Mouse (Mus musculus): ENCODE data around the gene Atg9a. TPM values are rescaled to one million over a fixed set of nuclear protein-coding genes. Genes with fewer than 3 reads are reported as not detected.

Atg9a gene
- polyA plus RNA-seq, 1 experiment from 2014 or later = 12.9 TPM

- no peaks in the 10 kb centered on the region for H3K27me3 ChIP-seq (ENCODE audit: control insufficient read depth, insufficient read depth, low read length)
- H3K4me2 ChIP-seq (ENCODE audit: low read depth, low read length) = no peak overlapping the region
- DNase-seq (ENCODE audit: low spot score) = no peak
- H3K4me1 ChIP-seq (ENCODE audit: control insufficient read depth, insufficient read depth, low read length) = no peaks in the 10 kb centered on the region
- H3K4me3 ChIP-seq (ENCODE audit: low read depth, low read length) = no peak overlapping the region
- 97% methylated on average over 2 of the region's 2 CpGs for WGBS
- H3K9ac ChIP-seq (replicated peaks; ENCODE audit: low read length) = no peak overlapping the region
- H3K36me3 ChIP-seq (replicated peaks; ENCODE audit: control insufficient read depth, insufficient read depth, low read depth, low read length) = peaks cover 3% of the 10 kb centered on the region; the same call in 1 of the 2 replicates
- ATAC-seq (replicated peaks; ENCODE audit: insufficient number of reproducible peaks, low FRiP score, low TSS enrichment, low read depth) = no peak
- no peaks in the 10 kb centered on the region for H3K9me3 ChIP-seq (replicated peaks; ENCODE audit: control insufficient read depth, low read length)
- H3K27ac ChIP-seq (replicated peaks; ENCODE audit: low read depth, low read length) = no peak overlapping the region
Measured at GRCm38 (mm10) chr1:75138448-75138847, 53.5 kb downstream of the Atg9a start.

GRCm38 (mm10) chr1:75136730-75137129, 55.3 kb downstream of the Atg9a start:
- no peak for ATAC-seq (replicated peaks; ENCODE audit: insufficient number of reproducible peaks, low FRiP score, low TSS enrichment, low read depth)
- no peaks in the 10 kb centered on the region for H3K27me3 ChIP-seq (ENCODE audit: control insufficient read depth, insufficient read depth, low read length)
- H3K9ac ChIP-seq (replicated peaks; ENCODE audit: low read length) = no peak overlapping the region
- H3K27ac ChIP-seq (replicated peaks; ENCODE audit: low read depth, low read length) = no peak overlapping the region
- peaks cover 3% of the 10 kb centered on the region; the same call in 1 of the 2 replicates for H3K36me3 ChIP-seq (replicated peaks; ENCODE audit: control insufficient read depth, insufficient read depth, low read depth, low read length)
- no peaks in the 10 kb centered on the region for H3K9me3 ChIP-seq (replicated peaks; ENCODE audit: control insufficient read depth, low read length)
- no peaks in the 10 kb centered on the region for H3K4me1 ChIP-seq (ENCODE audit: control insufficient read depth, insufficient read depth, low read length)
- no peak overlapping the region for H3K4me3 ChIP-seq (ENCODE audit: low read depth, low read length)
- no peak for DNase-seq (ENCODE audit: low spot score)
- WGBS = 73% methylated on average over 3 of the region's 3 CpGs
- H3K4me2 ChIP-seq (ENCODE audit: low read depth, low read length) = no peak overlapping the region

- no peak overlapping the region for H3K4me2 ChIP-seq (ENCODE audit: low read depth, low read length)
- H3K9ac ChIP-seq (replicated peaks; ENCODE audit: low read length) = no peak overlapping the region
- H3K27ac ChIP-seq (replicated peaks; ENCODE audit: low read depth, low read length) = no peak overlapping the region
- ATAC-seq (replicated peaks; ENCODE audit: insufficient number of reproducible peaks, low FRiP score, low TSS enrichment, low read depth) = no peak
- H3K27me3 ChIP-seq (ENCODE audit: control insufficient read depth, insufficient read depth, low read length) = no peaks in the 10 kb centered on the region
- no peaks in the 10 kb centered on the region for H3K4me1 ChIP-seq (ENCODE audit: control insufficient read depth, insufficient read depth, low read length)
- H3K9me3 ChIP-seq (replicated peaks; ENCODE audit: control insufficient read depth, low read length) = no peaks in the 10 kb centered on the region
- H3K4me3 ChIP-seq (ENCODE audit: low read depth, low read length) = no peak overlapping the region
- H3K36me3 ChIP-seq (replicated peaks; ENCODE audit: control insufficient read depth, insufficient read depth, low read depth, low read length) = peaks cover 3% of the 10 kb centered on the region; the same call in 1 of the 2 replicates
- WGBS = 88% methylated on average over 6 of the region's 6 CpGs
- DNase-seq (ENCODE audit: low spot score) = no peak
Measured at GRCm38 (mm10) chr1:75136293-75136692, 55.7 kb downstream of the Atg9a start.

- ATAC-seq (replicated peaks; ENCODE audit: insufficient number of reproducible peaks, low FRiP score, low TSS enrichment, low read depth) (no peak), DNase-seq (ENCODE audit: low spot score) (no peak)
- Histone ChIP-seq H3K4me1 (ENCODE audit: control insufficient read depth, insufficient read depth, low read length) (no peaks in the 10 kb centered on the region), H3K9ac (replicated peaks; ENCODE audit: low read length) (no peak within 1 kb of the TSS), H3K36me3 (replicated peaks; ENCODE audit: control insufficient read depth, insufficient read depth, low read depth, low read length) (peaks cover 3% of the 10 kb centered on the region; the same call in 1 of the 2 replicates), H3K27me3 (ENCODE audit: control insufficient read depth, insufficient read depth, low read length) (no peaks in the 10 kb centered on the region), H3K4me2 (ENCODE audit: low read depth, low read length) (no peak within 1 kb of the TSS), H3K9me3 (replicated peaks; ENCODE audit: control insufficient read depth, low read length) (no peaks in the 10 kb centered on the region), H3K4me3 (ENCODE audit: low read depth, low read length) (no peak within 1 kb of the TSS), H3K27ac (replicated peaks; ENCODE audit: low read depth, low read length) (no peak within 1 kb of the TSS)
- 62% methylated on average over 12 of the region's 12 CpGs for WGBS
Measured at GRCm38 (mm10) chr1:75133421-75134207, 58.4 kb downstream of the Atg9a start, which contains the start of gene Slc23a3. Gene Slc23a3, minus strand, starts transcription at chr1:75133890.

Small RNAs within 50 kb of the gene (microRNA-seq; reads per million reads assigned to microRNA genes)
- not detected for gene Gm27943 (ENCODE audit: borderline number of aligned reads)

Other genes with a start within 250 kb of the Atg9a start
- gene Ihh, start 240.5 kb downstream of the Atg9a start, polyA plus RNA-seq (2014; fragmentation: Nextera tagmentation; extraction: Ambion mirVana) = 0.32 TPM in 1 of 2 replicates, not detected in the other
- 12.0 and 12.5 TPM in 2 replicates for gene Nhej1, start 67.0 kb downstream of the Atg9a start, polyA plus RNA-seq (2014; fragmentation: Nextera tagmentation; extraction: Ambion mirVana)
- gene Slc23a3, start 58.3 kb downstream of the Atg9a start, polyA plus RNA-seq (2014; fragmentation: Nextera tagmentation; extraction: Ambion mirVana) = 0.10 and 0.18 TPM in 2 replicates
- 33.8 and 37.2 TPM in 2 replicates for gene Cnppd1, start 49.5 kb downstream of the Atg9a start, polyA plus RNA-seq (2014; fragmentation: Nextera tagmentation; extraction: Ambion mirVana)
- gene Retreg2, start 49.4 kb downstream of the Atg9a start, polyA plus RNA-seq (2014; fragmentation: Nextera tagmentation; extraction: Ambion mirVana) = 27.7 and 38.0 TPM in 2 replicates
- gene Zfand2b, start 23.6 kb downstream of the Atg9a start, polyA plus RNA-seq (2014; fragmentation: Nextera tagmentation; extraction: Ambion mirVana) = 33.9 and 36.0 TPM in 2 replicates
- 24.4 and 24.9 TPM in 2 replicates for gene Abcb6, start 11.8 kb downstream of the Atg9a start, polyA plus RNA-seq (2014; fragmentation: Nextera tagmentation; extraction: Ambion mirVana)
- 16.8 TPM in 2 replicates for gene Ankzf1, start within 50 bp of the Atg9a start, polyA plus RNA-seq (2014; fragmentation: Nextera tagmentation; extraction: Ambion mirVana)
- gene Glb1l, start 18.6 kb upstream of the Atg9a start, polyA plus RNA-seq (2014; fragmentation: Nextera tagmentation; extraction: Ambion mirVana) = 14.1 and 15.0 TPM in 2 replicates
- gene Stk16, start 18.6 kb upstream of the Atg9a start, polyA plus RNA-seq (2014; fragmentation: Nextera tagmentation; extraction: Ambion mirVana) = 117 and 123 TPM in 2 replicates
- 17.3 and 18.9 TPM in 2 replicates for gene Tuba4a, start 27.7 kb upstream of the Atg9a start, polyA plus RNA-seq (2014; fragmentation: Nextera tagmentation; extraction: Ambion mirVana)
- not detected in 2 replicates for gene A630095N17Rik, start 39.9 kb upstream of the Atg9a start, polyA plus RNA-seq (2014; fragmentation: Nextera tagmentation; extraction: Ambion mirVana)
- 13.8 and 17.2 TPM in 2 replicates for gene Dnajb2, start 44.2 kb upstream of the Atg9a start, polyA plus RNA-seq (2014; fragmentation: Nextera tagmentation; extraction: Ambion mirVana)
- gene Ptprn, start 72.3 kb upstream of the Atg9a start, polyA plus RNA-seq (2014; fragmentation: Nextera tagmentation; extraction: Ambion mirVana) = 1.4 and 1.5 TPM in 2 replicates
- gene Resp18, start 86.2 kb upstream of the Atg9a start, polyA plus RNA-seq (2014; fragmentation: Nextera tagmentation; extraction: Ambion mirVana) = 4.9 and 5.8 TPM in 2 replicates
- gene Dnpep, start 125.8 kb upstream of the Atg9a start, polyA plus RNA-seq (2014; fragmentation: Nextera tagmentation; extraction: Ambion mirVana) = 123 and 146 TPM in 2 replicates
- 6.9 and 9.9 TPM in 2 replicates for gene Des, start 168.1 kb upstream of the Atg9a start, polyA plus RNA-seq (2014; fragmentation: Nextera tagmentation; extraction: Ambion mirVana)
- gene Speg, start 183.1 kb upstream of the Atg9a start, polyA plus RNA-seq (2014; fragmentation: Nextera tagmentation; extraction: Ambion mirVana) = 16.7 and 19.9 TPM in 2 replicates
- 36.9 and 38.4 TPM in 2 replicates for gene Gmppa, start 243.7 kb upstream of the Atg9a start, polyA plus RNA-seq (2014; fragmentation: Nextera tagmentation; extraction: Ambion mirVana)